Mouse (Mus musculus): ENCODE data around the gene Ofcc1.

Gene Ofcc1

DNA sequence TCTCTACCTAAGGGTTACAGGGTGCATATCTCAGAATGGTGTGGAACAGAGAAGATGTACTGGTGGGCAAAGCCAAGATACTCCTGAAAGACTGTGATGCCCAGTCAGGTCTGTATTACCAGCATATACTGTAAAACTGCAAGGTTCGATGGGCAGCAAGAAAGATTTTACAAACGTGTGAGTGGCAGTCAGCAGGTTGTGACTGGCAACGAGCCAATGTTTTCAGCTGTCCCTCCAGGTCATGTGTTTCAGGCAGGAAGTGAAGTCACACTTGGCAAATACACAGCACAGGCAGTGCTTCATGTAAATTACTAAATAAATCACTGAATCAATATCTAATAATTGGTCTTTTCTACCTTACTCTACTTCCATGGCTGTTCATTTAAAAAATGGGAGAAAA lies at the start of gene Ofcc1:
Gene Ofcc1, minus strand, starts transcription at position 163 of the 400 bp plus-strand sequence.
- DNase-seq (ENCODE audit: low spot score), result no peak

DNA sequence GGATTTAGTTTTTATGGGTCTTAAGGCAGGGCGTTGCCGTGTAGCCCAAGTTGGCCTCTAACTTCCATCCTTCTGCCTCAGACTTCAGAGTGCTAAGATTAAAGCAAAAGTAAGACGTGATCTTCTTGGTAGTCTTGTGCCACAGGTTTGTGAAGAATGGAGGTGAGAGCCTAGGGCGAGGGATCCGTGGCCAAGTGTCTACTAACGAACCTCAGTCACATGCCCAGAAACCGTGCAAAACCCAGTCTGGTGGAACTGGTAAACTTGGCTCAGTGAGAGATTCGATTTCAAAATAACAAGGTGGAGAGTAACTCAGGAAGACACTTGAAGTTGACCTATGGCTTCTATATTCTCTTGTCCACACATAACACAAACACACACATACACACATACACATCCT lies 28.9 kb upstream of the Ofcc1 start:
- DNase-seq (ENCODE audit: low spot score), result no peak

DNA sequence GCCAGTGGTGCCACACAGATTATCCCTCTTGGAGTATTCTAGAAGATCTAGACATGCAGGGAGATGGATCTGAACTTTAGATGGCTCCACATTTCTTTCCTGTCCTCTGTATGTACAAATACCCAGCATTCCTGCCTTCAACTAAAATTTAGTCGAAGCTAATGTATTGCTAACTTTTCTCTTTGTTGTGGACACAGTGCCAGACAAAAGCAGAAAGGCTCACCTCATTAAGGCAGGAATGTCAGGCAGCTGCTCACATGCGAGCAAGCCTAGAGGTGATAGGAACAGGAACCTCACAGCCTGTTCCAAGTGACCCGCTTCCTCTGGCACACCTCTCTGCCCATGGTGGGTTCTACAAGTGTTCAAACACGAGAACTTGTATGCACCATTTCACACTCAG lies 26.2 kb upstream of the Ofcc1 start:
- no peak for DNase-seq (ENCODE audit: low spot score)

DNA sequence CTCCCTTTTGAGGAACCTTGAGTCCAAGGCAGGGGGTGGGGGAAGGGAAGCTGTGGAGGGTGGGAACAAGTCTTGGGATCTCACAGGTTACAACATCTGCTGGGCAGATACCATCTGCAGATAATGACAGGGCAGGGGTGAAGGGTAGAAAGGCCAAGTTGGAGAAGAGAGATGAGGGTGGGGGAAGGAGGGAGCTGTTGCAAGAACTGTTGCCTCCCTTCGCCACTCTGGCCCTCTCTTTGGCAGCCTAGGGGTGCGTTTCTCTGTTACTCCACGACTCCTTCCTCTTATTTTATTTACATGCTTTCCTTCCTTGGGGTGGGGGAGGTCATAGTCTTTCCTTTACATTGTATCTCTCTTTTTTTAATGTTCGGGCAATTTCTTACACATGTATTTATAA lies 23.7 kb upstream of the Ofcc1 start:
- no peak for DNase-seq (ENCODE audit: low spot score)

DNA sequence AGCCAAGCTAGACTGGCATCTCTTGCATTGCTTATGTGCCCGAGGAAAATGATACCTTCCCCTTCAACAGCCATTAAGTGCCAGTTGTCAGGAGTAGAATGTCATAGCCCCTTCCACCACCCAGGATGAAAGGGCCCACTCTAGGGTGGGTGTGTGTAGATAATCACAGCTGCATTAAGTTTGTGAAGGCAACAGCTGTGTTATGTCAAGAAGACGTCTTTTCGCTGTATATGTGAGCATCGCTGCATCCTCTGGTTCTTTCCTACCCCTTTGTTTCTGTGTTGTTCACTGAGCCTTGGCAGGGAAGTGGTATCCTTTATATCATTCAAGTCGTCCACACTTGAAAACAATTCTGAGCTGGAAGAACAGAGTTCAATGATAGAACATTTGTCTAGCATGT lies 15.5 kb upstream of the Ofcc1 start:
- no peak for DNase-seq (ENCODE audit: low spot score)

DNA sequence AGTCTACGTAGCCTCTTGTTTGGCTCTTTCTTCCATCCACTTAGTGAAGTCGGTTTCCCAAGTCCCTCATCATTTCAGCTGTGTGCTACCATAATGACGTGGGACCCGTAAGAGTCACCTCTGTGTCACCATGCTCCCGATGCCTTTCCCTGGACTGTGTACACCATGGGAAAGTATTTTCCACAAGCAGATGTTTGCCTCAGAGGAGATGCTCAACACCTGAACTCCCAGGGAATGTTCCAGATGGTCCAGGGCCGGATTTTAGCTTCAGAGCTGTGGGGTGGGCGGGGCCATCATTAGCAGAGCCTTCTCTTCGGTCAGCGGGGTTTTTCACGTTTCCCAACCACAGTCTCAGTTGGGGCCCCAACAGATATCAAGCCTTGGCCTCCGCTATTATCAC lies 5.5 kb upstream of the Ofcc1 start:
- DNase-seq (ENCODE audit: low spot score), result no peak

DNA sequence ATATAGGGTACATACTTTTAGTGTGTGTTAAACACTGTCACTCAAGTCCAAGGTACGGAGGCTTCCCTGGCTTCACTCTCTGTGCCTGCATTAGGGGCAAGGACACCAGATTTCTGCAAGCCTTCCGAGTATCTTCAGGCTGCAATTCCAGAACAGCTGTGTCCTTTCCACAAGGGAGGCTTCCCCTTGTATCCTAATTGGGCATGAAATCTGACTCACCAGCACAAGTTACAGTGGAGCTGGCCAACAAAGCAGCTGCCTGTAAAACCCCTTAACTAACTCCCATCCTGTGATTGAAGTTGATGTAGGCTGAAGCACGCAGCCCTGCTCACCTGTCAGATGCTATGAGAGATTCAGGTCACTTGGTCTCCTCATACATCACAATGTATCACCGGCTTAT lies 3.6 kb upstream of the Ofcc1 start:
- no peak for DNase-seq (ENCODE audit: low spot score)

DNA sequence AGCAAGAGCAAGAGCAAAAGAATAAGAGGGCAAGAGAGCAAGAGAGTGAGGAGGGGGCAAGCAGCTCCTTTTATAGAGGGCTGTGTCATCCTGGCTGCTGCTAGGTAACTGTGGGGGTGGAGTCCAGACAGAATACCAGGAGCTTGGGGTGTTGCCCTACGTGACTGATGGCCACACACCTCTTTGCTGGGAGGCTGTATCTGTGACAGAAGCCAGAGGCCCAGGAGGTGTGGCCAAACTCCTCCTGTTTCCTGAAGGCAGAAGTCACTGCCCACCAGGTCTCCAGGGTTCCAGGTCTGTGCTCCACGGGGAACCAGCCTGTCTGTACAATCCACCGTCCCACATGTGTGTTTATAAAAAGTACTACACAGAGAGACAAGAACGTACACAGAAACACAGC lies 558 bp downstream of the Ofcc1 start:
- DNase-seq (ENCODE audit: low spot score), result no peak

DNA sequence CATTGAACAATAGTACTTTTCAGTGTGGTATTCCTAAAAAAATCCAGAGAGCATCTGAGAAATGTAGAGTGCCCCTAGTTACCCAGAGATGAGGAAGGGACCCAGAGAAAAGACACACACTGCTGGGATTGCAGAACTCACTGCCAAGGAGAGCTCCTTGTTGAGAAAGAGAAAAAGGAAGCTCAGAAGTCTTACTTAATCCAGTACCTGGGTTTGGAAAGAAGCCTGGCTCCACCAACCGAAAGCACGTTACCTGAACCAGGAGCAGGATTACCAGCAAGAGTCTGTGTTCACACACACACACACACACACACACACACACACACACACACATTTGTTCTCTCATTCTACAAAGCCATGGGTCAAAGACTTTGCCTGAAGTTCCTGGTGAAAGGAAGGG lies 14.2 kb downstream of the Ofcc1 start:
- no peak for DNase-seq (ENCODE audit: low spot score)

DNA sequence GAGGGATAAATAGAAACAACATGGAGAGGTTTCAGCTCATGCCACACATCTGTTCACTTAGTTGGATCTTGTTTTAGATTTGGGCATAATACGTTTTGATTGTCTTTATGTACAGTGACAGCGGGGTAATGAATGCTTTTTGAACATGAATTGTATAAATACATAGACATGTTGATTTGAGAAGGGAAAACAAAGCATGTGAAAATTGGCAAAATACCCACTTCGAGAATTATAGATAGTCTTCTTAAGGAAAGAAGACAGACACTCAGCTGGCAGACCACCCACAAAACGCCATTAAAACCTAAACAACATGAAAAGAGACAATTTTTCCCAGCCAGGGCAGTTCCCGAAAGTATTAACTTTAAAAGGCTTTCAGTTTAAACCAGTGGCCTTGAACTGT lies 37.9 kb downstream of the Ofcc1 start:
- DNase-seq (ENCODE audit: low spot score), result no peak

DNA sequence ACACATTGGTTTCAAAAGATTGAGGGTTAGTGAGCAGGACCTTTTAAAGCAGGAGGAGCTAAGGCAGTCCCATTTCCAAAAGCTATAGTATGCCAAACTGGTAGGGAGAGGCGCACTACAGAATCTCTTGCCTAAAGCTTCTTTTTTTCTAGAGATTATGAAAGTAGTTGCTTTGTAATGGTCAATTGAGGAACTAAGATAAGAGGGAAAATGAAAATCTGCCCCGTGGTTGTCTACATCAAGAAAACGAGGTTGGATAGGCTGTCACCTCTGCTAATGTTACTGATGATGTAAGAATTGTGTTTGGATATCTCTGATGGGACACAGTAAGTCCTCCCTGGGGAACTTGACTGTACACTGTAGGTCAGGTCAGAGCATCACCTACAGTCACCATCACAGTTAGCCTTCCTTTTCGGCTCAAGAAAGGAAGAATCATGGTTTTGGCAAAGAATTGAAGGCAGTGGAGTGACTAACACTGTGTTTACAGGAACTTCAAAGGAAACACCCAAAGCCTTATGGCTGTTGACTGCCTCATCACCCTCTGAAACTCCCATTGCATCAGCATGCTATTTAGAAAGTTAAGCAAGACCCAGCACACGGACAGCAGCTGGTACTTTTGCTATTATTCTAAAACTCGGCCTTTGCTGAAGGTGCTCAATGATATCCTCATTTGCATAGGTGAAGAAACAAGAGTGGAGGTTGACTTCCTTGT lies 40.3 kb downstream of the Ofcc1 start:
- no peak for DNase-seq (ENCODE audit: low spot score)

DNA sequence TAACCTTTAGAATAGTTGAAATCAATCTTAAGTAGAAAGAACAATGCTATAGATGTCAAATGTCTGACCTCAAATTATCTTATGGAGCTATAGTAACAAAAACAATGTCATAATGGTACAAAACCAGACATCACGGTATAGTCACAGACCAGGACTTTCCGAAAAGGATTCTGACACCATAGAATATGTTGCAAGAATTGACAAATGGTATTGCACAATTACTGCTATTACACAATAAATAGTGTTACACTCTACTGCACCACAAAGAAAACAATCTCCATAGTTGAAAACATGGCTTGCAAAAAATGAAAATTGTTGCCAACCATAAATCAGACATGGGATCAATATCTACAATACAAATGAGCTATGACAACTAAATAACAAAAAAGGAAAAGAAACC lies 43.5 kb downstream of the Ofcc1 start:
- DNase-seq (ENCODE audit: low spot score), result no peak

DNA sequence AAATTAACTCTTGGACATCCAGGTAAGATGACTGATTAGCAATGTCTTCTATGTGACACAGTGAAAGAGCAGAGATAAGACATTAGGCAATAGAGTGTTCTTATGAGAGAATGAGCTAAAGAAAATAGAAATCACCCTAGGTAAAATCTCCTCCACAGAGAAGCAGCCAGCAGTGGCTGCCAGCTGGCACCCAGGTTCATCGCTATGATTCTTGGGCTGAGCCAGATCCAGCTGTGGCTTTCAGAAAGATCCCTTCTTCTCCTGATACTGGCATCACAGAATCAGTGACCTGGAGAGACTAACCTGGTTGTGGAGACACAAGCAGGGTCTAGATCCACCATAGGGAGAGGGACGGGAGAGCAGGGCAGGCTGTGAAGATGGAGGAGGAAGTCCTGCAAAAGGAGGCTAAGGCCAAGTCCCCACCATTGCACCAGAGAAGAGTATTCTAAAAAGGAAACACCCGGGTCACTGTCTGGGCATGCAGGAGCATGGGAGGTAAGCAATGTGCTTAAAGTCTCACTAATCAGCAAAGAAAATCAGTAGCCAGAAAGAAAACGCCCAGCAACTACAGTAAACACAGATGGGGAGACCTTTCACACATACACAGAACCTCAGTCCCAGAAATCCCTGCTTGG lies 46.0 kb downstream of the Ofcc1 start:
- DNase-seq (ENCODE audit: low spot score), result no peak

DNA sequence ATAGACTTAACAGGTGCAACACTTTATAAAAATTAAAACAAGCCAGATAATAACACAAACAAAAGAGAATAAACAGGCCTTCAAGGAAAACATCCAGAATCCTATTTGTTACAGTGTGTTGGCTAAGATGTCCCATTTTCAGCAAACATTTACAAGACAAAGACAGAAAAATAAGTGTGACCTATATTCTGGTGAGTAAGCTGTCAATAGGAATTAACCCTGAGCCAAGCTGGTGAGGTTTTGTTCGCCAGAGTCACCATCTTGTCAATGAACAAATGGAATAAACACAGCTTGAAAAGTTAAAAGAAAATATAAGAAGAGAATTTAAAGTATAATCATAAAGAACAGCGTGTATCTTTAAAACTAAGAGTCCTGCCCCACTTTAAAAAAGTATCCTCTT lies 68.4 kb downstream of the Ofcc1 start:
- DNase-seq (ENCODE audit: low spot score), result no peak

DNA sequence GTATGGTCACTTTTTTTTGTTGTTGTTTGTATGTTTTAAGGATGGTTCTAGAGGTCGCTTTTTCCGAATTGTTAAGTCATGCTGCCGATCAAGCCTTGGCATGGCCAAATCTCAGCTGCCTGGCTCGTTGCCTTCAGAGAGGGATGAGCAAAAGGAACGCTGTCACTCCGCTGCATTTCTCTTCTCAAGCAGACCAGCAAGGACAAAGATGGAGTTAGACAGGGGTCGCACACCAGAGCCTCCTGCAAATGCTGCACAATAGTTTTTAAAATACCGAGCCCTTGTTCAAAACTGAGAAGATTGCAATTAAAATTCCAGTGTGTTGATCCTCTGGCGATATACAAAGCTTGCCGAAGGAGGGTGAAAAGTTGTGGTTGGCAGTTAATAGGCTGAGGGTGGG lies 70.4 kb downstream of the Ofcc1 start:
- DNase-seq (ENCODE audit: low spot score), result no peak

DNA sequence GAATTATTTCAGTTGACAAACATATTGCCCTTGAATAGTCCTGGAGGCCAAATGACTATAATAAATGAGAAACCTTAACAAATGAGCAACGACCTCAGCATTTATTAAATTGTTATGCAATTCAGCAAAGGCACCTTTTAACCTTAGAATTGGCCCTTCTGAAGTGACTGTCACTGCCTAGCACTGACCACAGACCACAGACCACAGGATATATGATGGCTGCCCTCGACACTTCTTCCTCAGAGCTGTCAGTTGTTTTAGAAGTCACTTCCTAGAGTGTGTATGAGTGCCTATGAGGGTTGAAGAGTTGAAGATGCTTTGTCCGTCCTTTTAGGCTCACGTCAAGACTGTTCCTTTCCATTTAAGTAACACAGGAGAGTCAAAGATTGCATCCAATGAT lies 72.6 kb downstream of the Ofcc1 start:
- no peak for DNase-seq (ENCODE audit: low spot score)

DNA sequence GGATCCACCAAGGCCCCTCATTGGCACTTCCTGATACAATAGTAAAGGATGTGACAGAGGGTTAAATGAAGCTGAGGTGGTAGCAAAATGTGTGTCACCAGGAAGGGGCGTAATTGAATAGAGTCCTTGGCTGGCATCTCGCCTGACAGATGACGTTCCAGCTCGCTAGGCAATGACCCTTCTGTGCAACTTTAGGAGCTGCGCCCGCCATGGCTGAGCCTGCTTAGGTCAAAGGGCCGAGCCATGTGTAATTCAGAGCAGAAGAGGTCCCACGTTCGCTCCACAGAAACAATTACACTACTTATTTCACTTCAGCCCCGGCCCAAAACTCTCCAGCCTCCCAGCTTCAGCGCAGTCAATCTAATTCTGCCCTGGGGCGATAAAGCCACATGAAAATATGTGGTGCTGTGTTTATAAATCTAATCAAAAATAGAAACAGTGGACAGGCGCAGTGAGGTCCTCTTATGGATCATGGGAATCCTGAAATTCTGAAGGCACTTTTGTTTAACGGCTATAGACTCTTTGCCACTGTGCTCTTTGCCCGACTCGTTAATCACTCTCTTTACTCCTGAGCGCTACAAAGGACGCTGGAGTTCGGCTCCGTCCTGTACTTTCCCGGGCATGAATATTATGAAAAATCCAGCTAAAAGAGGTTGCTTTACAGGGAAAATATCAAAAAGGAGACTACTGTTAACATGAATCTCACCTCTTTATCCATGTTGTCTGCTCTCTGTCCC lies 73.8 kb downstream of the Ofcc1 start:
- DNase-seq (ENCODE audit: low spot score), result no peak

DNA sequence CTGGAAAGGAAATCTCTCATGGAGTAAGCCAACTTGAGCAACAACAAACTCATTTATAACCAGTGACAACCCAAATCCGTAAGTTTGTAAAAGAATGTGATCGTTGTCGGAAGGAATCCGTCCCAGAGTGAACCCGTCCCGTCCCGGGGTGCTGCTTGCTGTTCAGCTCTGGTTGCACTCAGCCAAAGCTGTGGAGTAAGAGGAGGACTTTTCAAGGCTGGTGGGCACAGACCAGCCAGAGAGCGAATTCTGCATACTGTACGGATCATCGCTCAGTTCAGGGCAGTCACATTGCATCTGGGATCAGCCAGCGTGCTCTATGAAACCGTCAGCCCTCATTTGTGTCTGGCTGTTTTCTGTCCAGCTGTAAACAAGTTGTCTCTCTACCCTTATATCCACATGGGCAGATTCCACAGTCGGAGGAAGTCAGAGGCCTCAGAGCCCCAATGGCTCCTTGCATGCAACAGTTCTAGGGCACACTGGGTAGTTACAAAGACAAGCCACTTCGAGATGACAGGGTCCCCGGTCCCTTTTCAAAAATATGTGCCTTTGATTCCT lies 75.9 kb downstream of the Ofcc1 start:
- DNase-seq (ENCODE audit: low spot score), result no peak

DNA sequence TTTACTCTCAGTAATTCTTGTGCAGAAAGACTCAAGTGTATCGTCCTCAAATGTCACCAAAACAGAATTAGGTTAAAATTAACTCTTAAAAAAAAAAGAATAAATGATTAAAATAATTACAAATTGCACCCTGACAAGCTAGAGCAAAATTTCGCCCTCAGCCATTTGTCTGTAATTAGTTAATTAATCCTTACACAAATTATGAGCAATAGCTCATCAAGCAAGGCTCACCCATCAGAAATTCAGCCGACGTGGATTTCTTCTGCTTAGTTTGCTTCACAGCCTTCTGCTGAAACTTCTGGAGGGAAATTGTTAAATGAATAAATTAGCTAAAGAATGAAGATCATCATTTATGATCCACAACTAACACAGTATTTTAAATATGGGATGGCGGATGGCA lies 80.6 kb downstream of the Ofcc1 start:
- no peak for DNase-seq (ENCODE audit: low spot score)

DNA sequence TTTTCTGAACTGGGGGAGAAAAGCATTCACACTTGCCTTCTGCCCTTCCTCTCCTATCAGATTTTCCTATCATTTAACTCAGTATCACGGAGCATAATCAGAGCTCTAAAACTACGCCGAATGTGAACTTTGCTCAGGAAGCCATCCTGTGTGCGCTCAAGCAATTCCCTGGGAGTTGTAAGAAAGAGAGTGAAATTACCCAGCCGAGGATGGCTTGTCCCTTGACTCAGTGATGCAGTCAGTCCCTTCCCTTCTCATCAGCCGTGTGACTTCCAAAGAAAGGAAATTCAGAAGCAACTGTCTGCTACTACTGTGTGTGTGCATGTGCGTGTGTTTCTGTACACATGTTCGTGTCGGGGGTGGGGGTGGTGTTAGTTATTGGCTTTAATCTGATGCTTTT lies 93.7 kb downstream of the Ofcc1 start:
- no peak for DNase-seq (ENCODE audit: low spot score)

DNA sequence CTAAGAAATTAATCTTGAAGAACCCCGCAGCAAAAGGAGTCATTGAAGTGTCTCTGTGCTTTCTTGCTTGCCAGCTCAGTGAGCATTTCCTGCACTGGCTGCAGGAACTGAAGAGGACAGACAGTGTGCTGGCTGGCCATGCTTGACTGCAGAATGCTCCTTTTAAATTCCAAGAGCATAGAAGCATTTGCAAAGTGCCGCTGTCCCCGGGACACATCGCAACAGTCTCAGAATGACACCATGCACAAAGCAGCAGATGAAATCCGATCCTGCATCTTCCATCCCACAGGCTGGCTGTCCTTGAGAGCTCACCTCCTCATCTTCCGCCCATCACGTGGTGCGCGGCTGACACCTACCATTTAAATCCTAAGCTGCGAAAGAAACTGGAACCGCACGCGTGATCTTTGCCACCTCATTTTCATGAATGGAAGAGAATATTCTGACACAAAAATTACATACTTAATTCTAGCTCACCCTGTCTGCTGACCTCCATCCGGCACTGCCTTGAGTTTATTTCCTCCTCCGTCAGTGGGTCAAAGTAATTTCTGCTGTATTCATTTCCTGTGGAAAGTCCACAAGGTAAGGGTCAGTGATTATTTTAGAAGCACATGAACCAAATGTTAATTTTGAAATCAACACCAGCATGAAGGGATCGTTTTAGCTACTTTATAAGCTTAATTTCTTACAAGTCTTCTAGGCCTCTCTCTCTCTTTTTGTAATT lies 98.0 kb downstream of the Ofcc1 start:
- no peak for DNase-seq (ENCODE audit: low spot score)

DNA sequence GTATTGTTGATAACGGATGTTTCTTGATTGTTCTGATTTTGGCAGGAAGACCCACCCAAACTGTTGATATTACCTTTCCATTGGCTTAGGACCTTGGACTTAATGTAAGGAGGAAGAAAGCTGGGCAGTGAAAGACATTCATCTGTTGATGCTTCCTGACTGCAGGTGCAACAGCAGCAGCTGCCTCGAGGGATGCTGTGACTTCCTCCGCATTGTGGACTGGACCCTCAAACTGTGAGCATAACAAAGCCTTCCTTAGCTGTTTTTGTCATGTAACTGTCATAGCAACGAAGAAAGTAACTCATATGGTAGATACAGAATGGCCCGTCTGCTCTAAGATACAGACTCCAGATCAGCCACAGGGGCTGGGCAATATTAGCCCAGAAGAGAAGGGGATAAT lies 102.5 kb downstream of the Ofcc1 start:
- DNase-seq (ENCODE audit: low spot score), result no peak

DNA sequence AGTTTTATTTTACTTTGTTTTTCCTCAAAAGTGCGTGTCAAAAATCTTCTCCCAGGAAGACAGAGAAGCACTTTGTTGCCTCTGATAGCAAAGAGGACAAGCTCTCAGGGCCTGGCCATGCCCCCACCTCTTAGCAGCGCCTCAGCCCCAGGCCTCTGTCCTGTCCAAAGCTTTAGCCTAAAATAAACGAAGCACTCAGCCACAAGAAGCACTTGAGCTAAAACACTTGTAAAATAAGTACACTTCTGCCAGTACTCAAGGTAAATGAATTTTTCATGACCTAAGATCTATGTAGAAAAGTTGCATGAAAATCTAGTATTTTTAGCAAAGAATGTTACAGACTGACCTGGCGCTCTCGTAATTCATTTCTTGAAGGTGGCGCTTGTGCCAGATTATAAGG lies 117.4 kb downstream of the Ofcc1 start:
- DNase-seq (ENCODE audit: low spot score), result no peak

Data from left cerebral cortex, adult 11 months (tissue).